Mouse (Mus musculus) stomach, embryonic 14.5 days (tissue): ENCODE results near the gene Tmem204. TPM values are rescaled to one million over a fixed set of nuclear protein-coding genes. Genes with fewer than 3 reads are reported as not detected.

Experiments
- ATAC-seq: fragments of 200-750 bp; cut with Nextera tagmentation; 2 replicates; pipeline ENCODE4 v1.8.0; 2017; ENCODE audit warnings: low read depth, moderate TSS enrichment; ENCODE audit not compliant: insufficient number of reproducible peaks, insufficient read depth, low FRiP score
- H3K27ac ChIP-seq: fragments of 300-500 bp; sonication (generic); 2 replicates; pipeline ENCODE4 v1.5.1; 2014; ENCODE audit warnings: mild to moderate bottlenecking, low read length, moderate library complexity, mixed read lengths
- H3K27me3 ChIP-seq: fragments of 300-500 bp; sonication (generic); 2 replicates; pipeline ENCODE4 v1.6.1; 2014; ENCODE audit warnings: low read length, control low read depth, mixed read lengths; ENCODE audit not compliant: control insufficient read depth, insufficient read depth
- H3K36me3 ChIP-seq: fragments of 300-500 bp; sonication (generic); 2 replicates; pipeline ENCODE4 v1.6.1; 2014; ENCODE audit warnings: mild to moderate bottlenecking, control low read depth, low read length, moderate library complexity, mixed read lengths; ENCODE audit not compliant: control insufficient read depth, insufficient read depth
- H3K4me1 ChIP-seq: fragments of 300-500 bp; sonication (generic); 2 replicates; pipeline ENCODE4 v1.6.1; 2014; ENCODE audit warnings: low read length, control low read depth, mixed read lengths; ENCODE audit not compliant: control insufficient read depth, insufficient read depth
- H3K4me2 ChIP-seq: fragments of 300-500 bp; sonication (generic); replicated peaks from 2 replicates; pipeline ENCODE4 v1.6.1; 2014; ENCODE audit warnings: low read depth, low read length, control low read depth
- H3K4me3 ChIP-seq: fragments of 300-500 bp; sonication (generic); 2 replicates; pipeline ENCODE4 v1.5.1; 2014; ENCODE audit warnings: low read depth, low read length, control low read depth
- H3K9ac ChIP-seq: fragments of 300-500 bp; sonication (generic); replicated peaks from 2 replicates; pipeline ENCODE4 v1.6.1; 2014; ENCODE audit warnings: low read depth, mild to moderate bottlenecking, control low read depth, low read length, moderate library complexity, mixed read lengths
- H3K9me3 ChIP-seq: fragments of 300-500 bp; sonication (generic); 2 replicates; pipeline ENCODE4 v1.6.1; 2016; ENCODE audit warnings: low read depth, low read length, control low read depth; ENCODE audit not compliant: control insufficient read depth
- WGBS: fragments of 180-500 bp; shearing (Covaris S2); extraction: QIAGEN DNeasy Blood & Tissue Kit; methylation state at CpG from one replicate; pipeline ENCODE4 v1.1.7; 2014; 5-methylcytosine and 5-hydroxymethylcytosine counted together
- polyA plus RNA-seq: library from polyadenylated mRNA; unstranded; fragments of >200 nt; fragmentation: Nextera tagmentation; extraction: Ambion mirVana; gene quantifications from 2 replicates; pipeline ENCODE4 v1.2.1, GENCODE M21; 2014

Gene Tmem204
- polyA plus RNA-seq, 1 experiment from 2014 or later, result 21.6 TPM

DNA sequence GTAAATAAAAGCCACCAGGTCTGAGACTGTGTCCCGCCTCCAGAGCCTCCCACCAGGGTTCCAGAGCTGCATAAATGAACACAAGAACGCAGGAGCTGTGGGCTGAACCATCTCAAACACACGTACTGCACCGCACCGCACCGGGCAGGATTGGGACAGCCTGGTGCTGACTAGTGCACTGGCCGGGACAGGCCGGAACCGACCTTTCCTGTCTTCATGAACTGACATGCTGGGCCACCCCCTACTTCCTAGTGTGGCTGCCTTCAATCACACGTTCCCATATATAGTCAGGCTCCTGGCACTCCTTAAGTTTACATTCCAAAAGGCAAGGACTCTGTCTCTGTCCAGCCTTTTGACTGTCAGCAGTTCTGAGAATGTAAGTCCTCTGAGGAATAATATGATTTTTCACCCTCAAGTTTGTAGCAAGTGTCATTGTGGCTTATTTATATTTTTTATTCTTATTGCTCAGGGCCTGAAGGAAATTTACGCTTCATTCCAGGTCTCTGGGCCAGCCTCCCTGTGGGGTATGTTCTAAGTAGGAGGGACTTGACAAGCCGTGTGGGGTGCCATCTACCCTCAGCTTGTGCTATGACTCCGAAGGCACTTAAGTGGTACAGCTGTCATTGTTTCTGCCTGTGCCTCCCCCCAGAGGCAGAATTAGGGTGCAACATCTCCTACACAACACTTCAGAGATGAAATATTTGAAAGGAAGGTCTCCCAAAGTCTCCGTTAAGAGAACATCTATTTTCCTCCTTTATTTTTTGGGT, 1.1 kb downstream of the Tmem204 start:
- H3K4me3 ChIP-seq, result no peak overlapping the region
- ATAC-seq, result peak; percentile 23; the same call in 1 of the 2 replicates
- H3K27me3 ChIP-seq, result no peaks in the 10 kb centered on the region
- peak overlapping the region; percentile 25; the same call in 1 of the 2 replicates for H3K4me2 ChIP-seq
- peak overlapping the region; percentile 98 for H3K27ac ChIP-seq
- H3K4me1 ChIP-seq, result peaks cover 48% of the 10 kb centered on the region
- H3K9me3 ChIP-seq, result no peaks in the 10 kb centered on the region
- 33% methylated on average over 14 of the region's 14 CpGs for WGBS
- no peaks in the 10 kb centered on the region for H3K36me3 ChIP-seq
- H3K9ac ChIP-seq, result no peak overlapping the region

DNA sequence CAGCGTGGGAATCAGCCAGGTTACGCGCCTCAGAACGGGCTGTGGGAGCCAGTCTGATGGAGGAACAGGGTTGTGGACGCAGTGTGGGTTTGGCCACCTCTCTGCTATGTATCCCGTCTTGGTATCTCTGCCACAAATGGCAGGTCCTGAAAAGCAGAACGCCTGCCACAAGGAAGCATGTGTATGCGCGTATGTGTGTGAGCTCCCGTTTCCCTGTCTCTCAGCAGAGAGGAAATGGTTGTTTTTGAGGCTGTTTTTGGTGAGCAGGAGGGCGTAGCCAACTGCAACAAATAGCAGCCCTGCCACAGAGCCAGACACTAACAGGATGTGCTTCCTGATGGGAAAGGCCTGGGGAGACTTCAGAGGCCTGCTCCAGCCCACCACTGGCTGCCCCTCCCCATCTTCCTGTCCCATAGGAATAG, 2.4 kb downstream of the Tmem204 start:
- Histone ChIP-seq H3K4me3 (peak overlapping the region; percentile 25), H3K27ac (peak overlapping the region; percentile 98), H3K36me3 (no peaks in the 10 kb centered on the region), H3K4me2 (peak overlapping the region; percentile 34), H3K9ac (no peak overlapping the region; the same call in 1 of the 2 replicates), H3K27me3 (no peaks in the 10 kb centered on the region), H3K4me1 (peaks cover 48% of the 10 kb centered on the region), H3K9me3 (no peaks in the 10 kb centered on the region)
- 58% methylated on average over 11 of the region's 11 CpGs for WGBS
- no peak for ATAC-seq

DNA sequence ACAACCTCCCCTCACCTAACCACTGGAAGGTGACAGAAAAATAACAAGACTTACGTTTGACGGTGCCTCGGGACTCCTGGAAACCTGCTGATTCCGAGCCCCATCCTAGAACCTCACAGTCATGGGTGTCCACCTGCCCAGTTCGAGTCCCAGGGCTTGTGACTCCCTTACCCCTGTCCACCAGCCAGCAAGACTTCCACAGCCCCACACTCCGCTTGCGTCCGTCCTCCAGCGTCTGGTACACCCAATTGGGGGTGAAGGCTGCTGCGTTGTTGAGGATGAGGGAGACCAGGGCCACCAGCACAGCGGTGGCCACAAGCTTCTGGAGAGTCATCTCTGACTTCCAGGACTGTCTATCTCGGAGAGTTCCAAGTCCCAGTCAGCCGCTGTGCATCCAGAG, 3.2 kb downstream of the Tmem204 start:
- Histone ChIP-seq H3K36me3 (no peaks in the 10 kb centered on the region), H3K4me1 (peaks cover 48% of the 10 kb centered on the region)
- 88% methylated on average over 13 of the region's 13 CpGs for WGBS

DNA sequence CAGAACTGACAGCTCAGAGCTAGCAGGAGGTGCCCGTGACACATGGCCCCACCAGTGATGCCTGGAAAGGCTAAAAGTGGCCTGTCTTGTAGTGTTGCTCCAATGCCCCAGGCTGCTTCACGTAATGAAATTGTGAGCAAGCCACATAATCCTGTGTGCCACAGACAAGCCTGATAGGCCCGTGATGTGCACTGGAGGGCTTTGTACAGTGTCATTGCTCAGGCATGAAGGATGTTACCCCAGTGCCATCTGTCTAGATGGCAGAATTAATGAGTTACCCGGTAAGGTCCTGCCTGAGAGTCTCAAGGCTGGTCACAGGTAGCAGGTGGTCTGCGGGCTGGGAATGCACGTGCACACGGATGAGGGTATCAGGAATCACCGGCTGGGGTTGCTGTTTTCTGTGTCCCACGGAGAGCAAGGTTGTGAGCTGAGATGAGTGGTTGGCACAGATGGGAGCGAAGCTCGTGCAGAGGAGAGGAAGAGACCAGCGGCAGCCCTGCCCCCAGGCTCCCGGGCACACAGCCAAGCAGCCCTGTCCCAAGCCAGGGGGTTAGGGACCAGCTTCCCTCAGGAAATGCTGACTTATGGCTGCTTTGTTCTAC, 5.5 kb downstream of the Tmem204 start:
- Histone ChIP-seq H3K4me2 (peak overlapping the region; percentile 34), H3K27me3 (no peaks in the 10 kb centered on the region), H3K4me1 (peaks cover 30% of the 10 kb centered on the region), H3K27ac (peak overlapping the region; percentile 71; the same call in 1 of the 2 replicates), H3K9me3 (no peaks in the 10 kb centered on the region), H3K4me3 (peak overlapping the region; percentile 25; the same call in 1 of the 2 replicates), H3K36me3 (no peaks in the 10 kb centered on the region), H3K9ac (no peak overlapping the region)
- no peak; the same call in 1 of the 2 replicates for ATAC-seq
- 58% methylated on average over 13 of the region's 13 CpGs for WGBS

More for the DNA sequence above, 3.2 kb downstream of the Tmem204 start:
- H3K27ac ChIP-seq, result peak overlapping the region; percentile 98
- H3K27me3 ChIP-seq, result no peaks in the 10 kb centered on the region
- peak overlapping the region; percentile 25 for H3K4me3 ChIP-seq
- ATAC-seq, result no peak
- H3K9ac ChIP-seq, result peak overlapping the region; percentile 22; the same call in 1 of the 2 replicates
- H3K4me2 ChIP-seq, result peak overlapping the region; percentile 34
- no peaks in the 10 kb centered on the region for H3K9me3 ChIP-seq

DNA sequence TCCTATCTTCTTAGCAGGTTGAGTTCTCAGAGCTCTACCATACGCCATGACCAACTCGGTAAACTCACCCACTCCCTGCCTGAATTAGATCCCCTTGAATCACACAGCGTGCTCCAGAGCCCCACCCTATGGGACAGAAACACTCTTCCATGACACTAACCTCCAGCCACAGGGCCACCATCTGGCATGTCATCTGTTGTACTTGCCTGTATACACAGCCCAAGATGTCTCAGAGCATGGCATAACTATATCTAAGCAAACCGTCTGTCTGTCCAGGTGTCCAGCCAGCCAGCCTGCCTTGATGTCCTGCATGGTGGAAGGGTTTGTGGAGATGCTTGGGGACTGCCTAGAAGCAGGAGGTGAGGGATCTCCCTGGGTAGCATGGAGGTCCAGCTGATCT, 6.5 kb downstream of the Tmem204 start:
- Histone ChIP-seq H3K9me3 (no peaks in the 10 kb centered on the region), H3K4me3 (no peak overlapping the region), H3K27ac (no peak overlapping the region), H3K27me3 (no peaks in the 10 kb centered on the region), H3K9ac (no peak overlapping the region), H3K4me2 (peak overlapping the region; percentile 34; the same call in 1 of the 2 replicates), H3K4me1 (peaks cover 21% of the 10 kb centered on the region), H3K36me3 (no peaks in the 10 kb centered on the region)
- ATAC-seq, result no peak
- WGBS, result 92% methylated on average over 4 of the region's 4 CpGs

DNA sequence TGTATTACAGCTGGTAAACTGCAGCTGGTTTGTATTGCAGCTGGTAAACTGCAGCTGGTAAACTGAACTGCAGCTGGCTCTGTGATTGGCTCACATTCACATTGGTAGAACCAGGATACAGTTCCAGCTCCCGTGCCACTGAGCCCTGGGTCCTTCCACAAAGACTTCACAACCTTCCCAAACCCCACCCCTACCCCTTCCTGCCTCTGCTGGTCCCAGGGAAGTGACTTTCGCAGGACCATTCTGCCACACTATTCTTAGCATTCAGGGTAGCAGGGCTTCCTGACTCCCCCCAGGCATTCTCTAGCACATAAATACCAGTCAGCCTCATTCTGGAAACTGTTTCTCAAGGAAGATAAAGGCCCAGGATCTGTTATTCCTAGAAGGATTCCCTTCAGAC, 14.7 kb downstream of the Tmem204 start:
- no peak overlapping the region for H3K4me2 ChIP-seq
- peaks cover 14% of the 10 kb centered on the region; the same call in 1 of the 2 replicates for H3K36me3 ChIP-seq
- ATAC-seq, result no peak
- no peak overlapping the region for H3K4me3 ChIP-seq
- H3K9me3 ChIP-seq, result no peaks in the 10 kb centered on the region
- no peak overlapping the region for H3K27ac ChIP-seq
- no peaks in the 10 kb centered on the region for H3K27me3 ChIP-seq
- no peaks in the 10 kb centered on the region for H3K4me1 ChIP-seq
- WGBS, result 76% methylated on average over 2 of the region's 2 CpGs
- no peak overlapping the region for H3K9ac ChIP-seq

DNA sequence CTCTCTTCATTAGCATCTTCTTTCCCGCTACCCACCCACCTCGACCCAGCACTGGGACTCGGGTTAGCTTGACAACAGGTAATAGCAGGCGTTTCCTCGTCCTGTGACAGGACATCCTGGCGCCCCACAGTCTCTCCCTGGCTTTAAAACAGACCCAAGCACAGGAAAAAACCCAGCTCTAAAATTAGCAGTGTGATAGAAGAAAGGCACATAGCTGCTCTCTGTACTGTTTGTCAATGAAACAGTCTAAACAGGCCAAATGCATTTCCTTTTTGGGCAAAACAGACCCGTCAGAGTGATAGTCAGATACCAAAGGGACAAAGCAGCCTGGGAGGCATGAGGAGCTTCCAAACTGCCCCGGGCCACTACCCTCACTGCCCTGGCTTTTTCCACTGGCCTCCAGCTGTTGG, 15.9 kb downstream of the Tmem204 start:
- ATAC-seq, result no peak
- Histone ChIP-seq H3K9ac (no peak overlapping the region), H3K27ac (peak overlapping the region; percentile 41; the same call in 1 of the 2 replicates), H3K4me3 (no peak overlapping the region), H3K4me1 (no peaks in the 10 kb centered on the region), H3K4me2 (no peak overlapping the region), H3K27me3 (no peaks in the 10 kb centered on the region), H3K36me3 (peaks cover 14% of the 10 kb centered on the region; the same call in 1 of the 2 replicates), H3K9me3 (no peaks in the 10 kb centered on the region)
- 65% methylated on average over 8 of the region's 8 CpGs for WGBS

DNA sequence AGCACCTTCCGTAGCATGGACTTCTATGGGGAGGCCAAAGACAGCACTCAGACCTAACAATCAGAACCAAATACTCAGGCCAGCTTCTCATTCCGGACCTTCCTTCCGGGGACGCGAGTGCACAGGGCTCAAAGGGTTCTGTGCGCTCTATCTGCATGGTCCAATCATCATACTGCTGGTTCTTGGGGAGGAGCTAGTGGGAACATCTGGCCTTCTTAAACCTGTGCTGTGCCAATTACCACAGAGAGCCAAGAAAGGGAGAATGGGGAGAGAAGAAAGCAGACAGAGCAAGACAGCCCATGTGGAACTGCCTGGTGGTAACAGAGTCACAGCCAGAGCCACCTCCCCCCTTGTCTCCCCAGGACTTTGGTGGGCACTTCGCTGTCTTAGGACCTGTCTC, 16.8 kb downstream of the Tmem204 start:
- 94% methylated on average over 7 of the region's 7 CpGs for WGBS

More for the DNA sequence above, 16.8 kb downstream of the Tmem204 start:
- Histone ChIP-seq H3K4me1 (no peaks in the 10 kb centered on the region), H3K27me3 (no peaks in the 10 kb centered on the region), H3K4me3 (no peak overlapping the region), H3K9me3 (no peaks in the 10 kb centered on the region), H3K36me3 (peaks cover 14% of the 10 kb centered on the region; the same call in 1 of the 2 replicates), H3K9ac (no peak overlapping the region), H3K4me2 (no peak overlapping the region), H3K27ac (peak overlapping the region; percentile 21; the same call in 1 of the 2 replicates)
- no peak for ATAC-seq
